ENCODE assay signal across 8 mouse cellular contexts in the genomic region with DNA sequence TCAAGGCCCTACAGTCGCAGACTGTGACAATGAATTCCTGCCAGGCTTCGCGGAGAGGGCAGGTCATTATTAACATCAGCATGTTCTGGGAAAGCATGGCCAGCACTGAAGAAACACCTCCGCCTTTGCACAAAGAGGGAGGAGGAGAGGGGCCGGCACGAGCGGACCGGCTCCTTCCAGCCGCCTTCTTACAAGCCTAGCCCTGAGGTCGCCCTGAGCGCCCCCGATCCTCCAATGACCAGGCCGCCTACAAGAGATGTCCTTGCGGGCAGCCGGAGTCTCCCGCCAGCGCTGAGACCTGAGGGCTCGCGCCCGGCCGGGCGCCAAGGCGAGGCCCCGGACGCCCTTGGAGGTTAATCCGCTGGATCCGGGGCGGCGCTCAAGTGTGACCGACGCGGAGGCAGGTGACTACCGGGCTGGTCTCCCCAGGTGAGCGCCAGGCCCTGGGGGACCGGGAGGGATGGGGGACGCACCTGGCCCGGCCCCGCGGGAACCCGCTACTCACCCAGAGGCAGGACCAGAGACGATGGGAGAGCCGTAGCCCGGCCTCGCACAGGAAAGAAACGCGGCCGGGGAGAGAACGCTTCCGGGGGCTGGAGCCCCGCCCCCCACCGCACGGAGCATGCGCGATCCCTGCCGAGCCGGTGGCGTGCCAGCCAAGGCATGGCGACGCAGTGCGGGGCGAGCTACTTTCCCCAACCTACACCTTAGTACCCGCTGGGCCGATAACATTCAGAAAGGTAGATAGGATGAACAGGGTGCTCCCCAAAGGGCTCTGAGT. TPM values are rescaled to one million over a fixed set of nuclear protein-coding genes. Genes with fewer than 3 reads are reported as not detected.
A peak's percentile ranks its signal among the peaks of the same experiment; 100 is the strongest.
DNase-seq lines count a peak whose midpoint lies in the region; ATAC-seq and TF ChIP-seq lines count a peak whose summit lies in the region.

No protein-coding gene starts in this region.

- no peaks in the 10 kb centered on the region for H3K27me3 ChIP-seq in forebrain, embryonic 11.5 days (ENCODE audit: control insufficient read depth, insufficient read depth, low read length)
- no peaks in the 10 kb centered on the region for H3K27me3 ChIP-seq in heart, embryonic 16.5 days (ENCODE audit: control insufficient read depth, insufficient read depth, low read length)
- H3K27me3 ChIP-seq in liver, embryonic 16.5 days (ENCODE audit: control insufficient read depth, insufficient read depth, low read depth, low read length) = no peaks in the 10 kb centered on the region
- H3K27me3 ChIP-seq in neural tube, embryonic 13.5 days = no peaks in the 10 kb centered on the region
- no peaks in the 10 kb centered on the region for H3K27me3 ChIP-seq in testis, adult 2 months (ENCODE audit: control insufficient read depth, insufficient read depth, low read length)

- H3K27ac ChIP-seq in forebrain, embryonic 11.5 days (ENCODE audit: low read depth, low read length) = peak overlapping the region; percentile 76
- peak overlapping the region; percentile 95 for H3K27ac ChIP-seq in heart, embryonic 16.5 days (ENCODE audit: low read length)
- peak overlapping the region; percentile 84 for H3K27ac ChIP-seq in liver, embryonic 16.5 days (ENCODE audit: low read length)
- peak overlapping the region; percentile 95 for H3K27ac ChIP-seq in neural tube, embryonic 13.5 days (replicated peaks)
- peak overlapping the region; percentile 94 for H3K27ac ChIP-seq in testis, adult 2 months (ENCODE audit: control insufficient read depth, insufficient read depth, low read depth, low read length)

- under 1% methylated on average over 63 of the region's 63 CpGs for WGBS in forebrain, embryonic 11.5 days
- under 1% methylated on average over 63 of the region's 63 CpGs for WGBS in heart, embryonic 16.5 days
- under 1% methylated on average over 63 of the region's 63 CpGs for WGBS in liver, embryonic 16.5 days (ENCODE audit: insufficient replicate concordance)
- WGBS in neural tube, embryonic 13.5 days = under 1% methylated on average over 63 of the region's 63 CpGs

- no peaks in the 10 kb centered on the region for H3K36me3 ChIP-seq in forebrain, embryonic 11.5 days (ENCODE audit: control insufficient read depth, insufficient read depth, low read length)
- H3K36me3 ChIP-seq in heart, embryonic 16.5 days (ENCODE audit: control insufficient read depth, insufficient read depth) = no peaks in the 10 kb centered on the region
- no peaks in the 10 kb centered on the region for H3K36me3 ChIP-seq in liver, embryonic 16.5 days (ENCODE audit: control insufficient read depth, insufficient read depth)
- no peaks in the 10 kb centered on the region for H3K36me3 ChIP-seq in neural tube, embryonic 13.5 days
- no peaks in the 10 kb centered on the region for H3K36me3 ChIP-seq in testis, adult 2 months (ENCODE audit: control insufficient read depth, insufficient read depth, low read length)

- H3K4me1 ChIP-seq in forebrain, embryonic 11.5 days (replicated peaks; ENCODE audit: control insufficient read depth, insufficient read depth, low read length) = peaks cover 2% of the 10 kb centered on the region; the same call in 1 of the 2 replicates
- peaks cover 12% of the 10 kb centered on the region for H3K4me1 ChIP-seq in heart, embryonic 16.5 days (ENCODE audit: control insufficient read depth, insufficient read depth, low read length)
- peaks cover 18% of the 10 kb centered on the region for H3K4me1 ChIP-seq in liver, embryonic 16.5 days (ENCODE audit: control insufficient read depth, low read depth, low read length)
- peaks cover 18% of the 10 kb centered on the region for H3K4me1 ChIP-seq in neural tube, embryonic 13.5 days (replicated peaks)
- H3K4me1 ChIP-seq in testis, adult 2 months (ENCODE audit: control insufficient read depth, insufficient read depth, low read length) = peaks cover 3% of the 10 kb centered on the region

- DNase-seq in CD8-positive naive resting alpha-beta T cell, adult 2 months (ENCODE audit: low read depth in 2 of 2, low spot score in 2 of 2) = peak; percentile 88 to 93
- peak; percentile 73 for DNase-seq in c-Kit-positive CD71-negative TER-119-negative erythroid progenitor cells, embryonic 14.5 days (ENCODE audit: low read depth)
- DNase-seq in forebrain, embryonic 11.5 days (ENCODE audit: low spot score) = peak; percentile 95
- DNase-seq in kidney, postnatal 4 days = peak; percentile 95 to 96

- H3K4me3 ChIP-seq in forebrain, embryonic 11.5 days (ENCODE audit: low read depth, low read length) = peak overlapping the region; percentile 76
- peak overlapping the region; percentile 76 for H3K4me3 ChIP-seq in heart, embryonic 16.5 days (ENCODE audit: low read length)
- peak overlapping the region; percentile 89 for H3K4me3 ChIP-seq in liver, embryonic 16.5 days (ENCODE audit: low read depth, low read length)
- H3K4me3 ChIP-seq in neural tube, embryonic 13.5 days = peak overlapping the region; percentile 94
- peak overlapping the region; percentile 95 for H3K4me3 ChIP-seq in testis, adult 2 months (ENCODE audit: control insufficient read depth, low read depth, low read length)

- peak overlapping the region; percentile 92 for H3K9ac ChIP-seq in forebrain, embryonic 11.5 days (ENCODE audit: low read length)
- H3K9ac ChIP-seq in heart, embryonic 16.5 days (ENCODE audit: low read length) = peak overlapping the region; percentile 90
- H3K9ac ChIP-seq in liver, embryonic 16.5 days (ENCODE audit: low read depth, low read length) = peak overlapping the region; percentile 89
- H3K9ac ChIP-seq in neural tube, embryonic 13.5 days = peak overlapping the region; percentile 96

- peak; percentile 96 for ATAC-seq in forebrain, embryonic 11.5 days (replicated peaks; ENCODE audit: low FRiP score)
- peak; percentile 97 for ATAC-seq in heart, embryonic 16.5 days (replicated peaks; ENCODE audit: extremely low read depth, insufficient read depth, low FRiP score)
- ATAC-seq in liver, embryonic 16.5 days (ENCODE audit: low read depth) = peak; percentile 95
- ATAC-seq in neural tube, embryonic 13.5 days (ENCODE audit: low read depth) = peak; percentile 97

- TF ChIP-seq CTCF in testis, adult 2 months (IDR thresholded peaks at IDR 0.05; ENCODE audit: control insufficient read depth, insufficient read depth, insufficient replicate concordance, low read depth, low read length) = no peak

- H3K4me2 ChIP-seq in forebrain, embryonic 11.5 days (ENCODE audit: low read depth, low read length, severe bottlenecking) = peak overlapping the region; percentile 60
- H3K4me2 ChIP-seq in heart, embryonic 16.5 days (ENCODE audit: low read depth, low read length) = peak overlapping the region; percentile 95
- peak overlapping the region; percentile 98 for H3K4me2 ChIP-seq in liver, embryonic 16.5 days (ENCODE audit: low read depth, low read length)
- peak overlapping the region; percentile 79 for H3K4me2 ChIP-seq in neural tube, embryonic 13.5 days

- TF ChIP-seq POLR2A in testis, adult 2 months (IDR thresholded peaks at IDR 0.05; ENCODE audit: control insufficient read depth, low read depth, low read length) = peak; percentile 89

- no peaks in the 10 kb centered on the region for H3K9me3 ChIP-seq in forebrain, embryonic 11.5 days (ENCODE audit: control insufficient read depth, low read length)
- H3K9me3 ChIP-seq in heart, embryonic 16.5 days (replicated peaks; ENCODE audit: control insufficient read depth, low read length) = no peaks in the 10 kb centered on the region
- H3K9me3 ChIP-seq in liver, embryonic 16.5 days (replicated peaks; ENCODE audit: control insufficient read depth, low read length) = no peaks in the 10 kb centered on the region
- H3K9me3 ChIP-seq in neural tube, embryonic 13.5 days = no peaks in the 10 kb centered on the region

RNA-seq across cellular contexts. Expression of gene Atad1, which starts 27.6 kb away (rescaled TPM):
- polyA plus RNA-seq in forebrain, embryonic 11.5 days (2014; fragmentation: Nextera tagmentation; extraction: Ambion mirVana) = 94.7 and 98.4 TPM in 2 replicates
- polyA plus RNA-seq in heart, embryonic 16.5 days (2015; fragmentation: Nextera tagmentation; extraction: Ambion mirVana) = 62.1 and 64.7 TPM in 2 replicates
- polyA plus RNA-seq in liver, embryonic 16.5 days (2015; fragmentation: Nextera tagmentation; extraction: Ambion mirVana) = 20.8 and 21.6 TPM in 2 replicates
- polyA plus RNA-seq in neural tube, embryonic 13.5 days (2015; fragmentation: Nextera tagmentation; extraction: Ambion mirVana) = 113 and 117 TPM in 2 replicates
- polyA plus RNA-seq in testis, adult 2 months (2012; rRNA removed) = 66.6 and 90.4 TPM in 2 replicates

RNA-seq across cellular contexts. Expression of gene Pten, which starts 45.3 kb away (rescaled TPM):
- 10.1 and 11.0 TPM in 2 replicates for polyA plus RNA-seq in forebrain, embryonic 11.5 days (2014; fragmentation: Nextera tagmentation; extraction: Ambion mirVana)
- 4.7 and 5.1 TPM in 2 replicates for polyA plus RNA-seq in heart, embryonic 16.5 days (2015; fragmentation: Nextera tagmentation; extraction: Ambion mirVana)
- polyA plus RNA-seq in liver, embryonic 16.5 days (2015; fragmentation: Nextera tagmentation; extraction: Ambion mirVana) = 2.2 and 2.4 TPM in 2 replicates
- 10.0 and 11.5 TPM in 2 replicates for polyA plus RNA-seq in neural tube, embryonic 13.5 days (2015; fragmentation: Nextera tagmentation; extraction: Ambion mirVana)
- 15.1 and 15.4 TPM in 2 replicates for polyA plus RNA-seq in testis, adult 2 months (2012; rRNA removed)

Comparison
In these comparisons a context has a peak if more than half of its experiments do, and no peak if none do; other contexts are left out.
1. Peak in every context shown above with its lines: DNase-seq, ATAC-seq, H3K4me3 ChIP-seq and H3K27ac ChIP-seq.